Mouse (Mus musculus) A20 (cell line): ENCODE measurements around the gene Zfp872.
"Not testable (repeated sequence)": the region's sequence is repeated elsewhere in the genome, so short reads cannot be mapped to it uniquely, and the experiment has no call there.

Experiments used
- DNase-seq: peaks from one replicate; pipeline ENCODE4 v3.0.0-alpha.2; 2011; ENCODE audit warnings: low read depth, low spot score

Gene Zfp872

GRCm38 (mm10) chr9:22169327-22169726 is 18.6 kb upstream of the Zfp872 start:
- no peak for DNase-seq

DNA sequence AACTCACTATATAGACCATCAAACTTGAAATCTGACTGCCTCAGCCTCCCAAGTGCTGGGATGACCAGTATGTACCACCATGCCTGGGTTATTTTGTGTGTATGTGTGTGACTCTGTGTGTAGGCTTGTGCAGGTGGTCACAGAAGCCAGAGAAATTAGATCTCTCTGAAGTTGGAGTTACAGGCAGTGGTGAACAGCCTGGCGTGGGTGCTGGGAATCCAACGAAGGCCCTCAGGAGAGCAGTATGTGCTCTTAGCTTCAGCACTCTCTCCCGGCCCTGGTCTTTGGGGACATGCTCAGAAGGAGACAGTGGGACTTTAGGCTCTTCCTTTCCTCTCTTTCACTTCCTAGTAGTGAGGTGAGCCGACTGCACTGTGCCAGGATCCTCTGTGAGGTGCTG is 15.6 kb upstream of the Zfp872 start:
- DNase-seq: no peak

DNA sequence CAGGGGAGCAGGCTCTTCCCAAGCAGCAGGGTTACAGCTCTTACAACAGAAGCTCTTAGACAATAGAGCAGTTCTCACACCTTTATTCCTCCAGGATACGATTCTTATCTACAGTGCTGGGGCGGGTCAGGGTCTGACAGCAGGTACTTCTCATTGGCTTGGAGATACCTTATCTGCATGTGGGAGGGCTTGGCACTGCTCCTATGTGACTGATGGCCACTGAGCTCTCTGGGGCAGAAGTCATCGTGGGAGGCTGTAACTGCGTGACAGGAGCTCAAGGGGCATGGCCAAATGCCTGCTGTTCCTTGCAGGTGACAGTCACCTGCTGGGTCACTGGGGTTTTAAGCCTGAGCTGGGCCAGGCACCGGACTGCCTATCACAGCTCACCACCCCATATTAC is 8.5 kb downstream of the Zfp872 start:
- no peak for DNase-seq

DNA sequence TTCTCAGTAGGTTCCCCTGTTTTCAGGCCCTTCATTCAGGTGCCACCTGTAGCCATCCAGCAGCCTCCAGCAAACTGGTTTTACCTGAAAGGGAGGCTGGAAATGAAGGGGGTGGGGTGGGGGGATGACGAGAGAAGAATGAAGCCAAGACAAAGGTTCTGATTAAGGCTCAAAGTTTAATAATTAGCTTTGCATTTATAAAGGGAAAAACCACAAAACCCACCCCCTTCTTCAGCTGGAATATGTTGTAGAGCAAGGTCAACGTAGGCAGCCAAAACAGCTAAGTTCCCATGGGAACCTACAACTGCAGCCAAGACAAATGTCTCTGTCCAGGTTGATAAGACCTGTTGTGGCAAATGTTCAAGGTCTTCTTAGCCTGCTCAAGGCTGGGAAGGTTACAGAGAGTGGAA is 25.9 kb downstream of the Zfp872 start:
- DNase-seq: no peak

DNA sequence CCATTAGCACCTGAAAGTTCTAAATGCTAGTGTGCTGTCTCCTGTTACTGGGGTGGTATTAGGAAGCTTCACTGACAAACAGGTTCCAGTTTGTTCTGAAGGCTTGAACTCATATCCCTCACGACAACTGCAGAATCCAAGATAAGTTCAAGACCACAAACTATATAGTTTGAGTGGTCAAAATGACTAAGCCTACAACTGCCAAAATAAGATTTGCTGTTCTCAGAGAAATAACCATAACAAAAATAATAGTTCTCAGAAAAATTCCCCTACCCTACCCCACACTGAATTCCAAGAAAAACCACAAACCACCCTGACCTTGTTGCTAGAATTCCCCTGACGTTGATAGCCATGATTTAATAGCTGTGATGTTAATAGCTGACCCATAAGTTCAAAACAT is 26.7 kb downstream of the Zfp872 start:
- DNase-seq: no peak

GRCm38 (mm10) chr9:22216705-22217104 is 28.8 kb downstream of the Zfp872 start:
- DNase-seq: no peak

DNA sequence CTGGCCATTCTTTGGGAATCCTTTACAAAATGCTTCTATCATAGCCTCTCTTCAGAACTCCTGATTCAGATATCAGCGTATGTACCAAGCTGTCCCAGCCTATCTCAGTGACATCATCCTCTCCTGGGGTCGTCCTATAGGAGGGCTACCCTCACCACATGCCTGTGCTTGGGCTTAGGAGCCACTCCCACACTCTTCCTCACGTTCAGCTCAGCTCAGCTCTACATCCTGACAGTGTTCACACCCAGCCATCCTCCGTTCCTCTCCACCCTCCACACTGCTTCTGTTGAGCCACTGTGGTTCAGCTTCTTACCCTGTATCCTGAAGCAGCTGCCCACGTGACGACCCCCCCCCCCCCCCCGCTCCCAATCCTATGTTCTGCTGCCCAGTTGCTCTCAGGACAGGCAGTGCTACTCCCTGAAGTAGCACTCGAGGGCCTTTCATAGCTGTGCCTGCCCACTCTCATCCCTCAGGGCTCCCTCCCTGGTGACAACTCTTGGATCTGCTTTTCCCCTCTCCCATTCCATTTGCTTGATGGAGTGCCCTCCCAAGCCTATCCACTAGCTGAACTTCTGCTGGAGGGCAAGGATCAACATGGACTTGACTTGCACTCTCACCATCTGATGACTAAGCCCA is 30.1 kb downstream of the Zfp872 start:
- no peak for DNase-seq

DNA sequence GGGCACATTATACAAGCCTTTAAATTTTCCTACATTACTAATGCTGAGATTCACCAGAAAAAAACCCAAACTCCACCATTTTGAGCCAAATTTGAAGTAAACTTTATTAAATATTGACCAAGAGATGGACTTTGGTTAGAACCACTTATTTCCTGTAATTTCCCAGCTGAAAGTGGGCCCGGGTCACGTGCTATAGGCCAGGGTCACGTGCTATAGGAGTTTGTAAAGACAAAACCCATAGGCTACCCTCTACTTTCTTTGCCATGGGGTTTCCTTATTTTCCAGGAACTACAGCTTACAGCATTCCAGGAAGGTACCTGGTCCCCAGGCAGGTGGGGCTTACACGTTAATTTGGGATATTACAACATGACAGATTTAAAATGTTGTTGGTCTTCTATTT is 36.2 kb downstream of the Zfp872 start:
- DNase-seq: no peak

DNA sequence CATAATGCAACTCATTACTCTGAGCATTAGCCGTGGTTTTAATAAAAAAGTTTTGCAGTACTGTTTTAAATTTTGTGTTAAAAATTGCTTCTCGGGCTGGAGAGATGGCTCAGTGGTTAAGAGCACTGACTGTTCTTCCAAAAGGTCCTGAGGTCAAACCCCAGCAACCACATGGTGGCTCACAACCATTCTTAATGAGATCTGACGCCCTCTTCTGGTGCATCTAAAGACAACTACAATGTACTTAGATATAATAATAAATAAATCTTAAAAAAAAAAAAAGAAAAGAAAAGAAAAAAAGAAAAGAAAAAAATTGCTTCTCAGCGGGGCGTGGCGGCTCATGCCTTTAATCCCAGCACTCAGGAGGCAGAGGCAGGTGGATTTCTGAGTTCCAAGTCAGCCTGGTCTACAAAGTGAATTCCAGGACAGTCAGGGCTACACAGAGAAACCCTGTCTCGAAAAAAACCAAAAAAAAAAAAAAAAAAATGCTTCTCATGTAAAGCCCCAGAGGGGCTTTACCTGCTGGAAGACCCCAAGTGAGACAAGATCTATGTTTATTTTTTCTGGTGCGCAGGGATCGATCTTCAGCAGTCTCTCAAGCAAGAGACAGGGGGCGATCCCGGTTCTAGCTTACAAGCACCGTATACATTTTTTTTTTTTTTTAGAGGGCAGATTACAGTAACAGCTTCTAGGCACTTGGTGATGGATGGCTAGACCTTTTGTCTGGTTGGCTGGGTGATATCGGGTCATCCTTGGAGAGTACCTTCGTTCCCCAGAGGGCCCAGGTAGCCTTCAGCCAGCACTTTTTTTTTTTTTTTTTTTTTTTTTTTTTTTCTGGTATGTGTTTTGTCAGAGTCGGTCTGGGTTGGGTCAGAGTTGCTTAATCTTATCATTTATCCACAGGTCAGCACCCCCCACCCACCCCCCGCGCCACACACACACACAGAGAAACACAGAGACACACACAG is 36.9 kb downstream of the Zfp872 start:
- DNase-seq: peak; percentile 47

DNA sequence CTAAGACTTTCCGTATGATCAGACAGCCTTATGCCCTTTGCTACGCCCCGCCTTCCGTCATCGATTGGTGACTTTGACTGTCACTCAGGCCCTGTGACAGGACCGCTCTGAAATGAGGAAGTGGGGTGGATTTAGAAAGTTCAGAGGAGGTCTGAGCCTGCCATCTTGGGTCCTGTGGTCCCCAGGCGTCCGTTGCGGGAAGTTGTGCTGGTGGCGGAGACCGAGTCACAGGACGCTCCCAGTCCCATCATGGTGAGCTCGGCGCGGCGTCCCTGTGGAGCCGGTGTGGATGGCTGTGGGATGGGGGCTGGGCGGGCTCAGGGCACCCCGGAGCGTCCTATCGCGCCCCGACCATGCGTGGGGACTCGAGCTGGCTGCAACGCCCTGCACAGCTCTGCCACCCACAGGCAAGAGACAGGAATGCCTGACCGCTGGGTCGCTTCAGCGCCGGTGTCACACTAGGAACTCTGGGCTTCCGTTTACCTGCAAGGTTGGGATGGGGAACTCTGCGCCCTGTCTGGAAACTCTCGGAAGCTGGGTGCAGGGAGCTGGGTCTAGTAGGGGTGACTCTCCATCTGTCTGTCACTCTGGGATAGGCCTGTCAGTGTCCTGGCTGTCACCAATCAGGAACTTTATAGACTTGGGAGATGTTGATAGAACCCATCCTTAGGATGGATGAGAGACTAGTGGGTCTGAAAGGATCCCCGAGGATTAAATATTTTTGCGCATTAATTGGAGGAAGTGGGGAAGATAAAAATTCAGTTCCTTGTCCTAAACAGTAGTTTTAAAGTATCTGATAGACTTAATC is 37.9 kb downstream of the Zfp872 start, which contains the start of gene Zfp809:
Gene Zfp809 (plus strand): TSS at position 134 of the 808 bp plus-strand sequence.
- peak; percentile 95 for DNase-seq

- not testable (repeated sequence) for DNase-seq
These were observed 38.4 kb downstream of the Zfp872 start for GRCm38 (mm10) chr9:22226389-22226673.

DNA sequence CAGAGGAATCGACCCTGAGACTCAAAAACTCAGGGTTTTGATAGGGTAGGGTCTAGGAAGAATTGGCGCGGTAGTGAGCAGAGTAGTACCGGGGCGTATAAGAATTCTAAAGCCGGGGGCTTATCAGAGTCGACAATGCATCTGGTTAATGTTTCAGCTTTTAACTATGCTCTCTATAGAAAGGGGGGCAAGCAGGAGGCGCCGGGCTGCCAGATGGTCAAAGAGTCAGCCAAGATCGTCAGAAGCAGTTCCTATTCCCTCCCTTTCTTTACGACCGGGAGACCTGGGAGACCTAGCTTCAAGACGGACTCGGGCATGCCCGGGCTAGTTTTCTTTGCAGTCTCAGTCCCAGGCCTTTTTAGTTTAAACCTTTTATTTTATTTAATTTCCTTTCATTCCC is 39.0 kb downstream of the Zfp872 start:
- DNase-seq: no peak

DNA sequence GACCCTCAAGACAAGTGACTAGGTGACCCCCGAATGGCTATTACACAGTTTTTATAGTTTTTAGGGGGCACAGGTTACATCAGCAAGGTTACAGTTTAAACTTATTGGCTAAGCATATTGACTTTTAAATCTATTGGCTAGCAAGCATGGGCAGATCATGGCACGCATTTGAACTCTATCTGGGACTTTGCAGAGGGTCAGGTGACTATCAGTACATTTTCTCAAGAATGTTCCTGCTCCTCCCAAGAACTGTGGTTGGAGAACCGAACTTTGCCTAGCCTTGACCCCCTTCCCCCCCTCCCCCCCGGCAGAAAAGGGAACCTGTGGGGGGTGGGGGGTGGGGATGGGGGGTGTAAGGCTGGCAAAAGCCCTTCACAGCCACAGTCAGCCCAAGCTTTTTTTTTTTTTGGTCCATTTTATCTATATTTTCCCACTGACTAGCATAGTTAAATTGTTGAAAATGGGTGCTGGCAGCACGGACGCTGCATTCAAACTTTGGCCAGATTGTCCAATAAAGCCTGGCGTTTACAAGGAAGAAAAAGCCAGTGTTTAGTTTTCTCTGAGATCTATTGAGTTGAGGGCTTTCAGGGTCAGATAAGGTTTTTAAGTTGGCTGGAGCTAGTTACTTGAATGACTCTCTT is 41.6 kb downstream of the Zfp872 start:
- no peak for DNase-seq

DNA sequence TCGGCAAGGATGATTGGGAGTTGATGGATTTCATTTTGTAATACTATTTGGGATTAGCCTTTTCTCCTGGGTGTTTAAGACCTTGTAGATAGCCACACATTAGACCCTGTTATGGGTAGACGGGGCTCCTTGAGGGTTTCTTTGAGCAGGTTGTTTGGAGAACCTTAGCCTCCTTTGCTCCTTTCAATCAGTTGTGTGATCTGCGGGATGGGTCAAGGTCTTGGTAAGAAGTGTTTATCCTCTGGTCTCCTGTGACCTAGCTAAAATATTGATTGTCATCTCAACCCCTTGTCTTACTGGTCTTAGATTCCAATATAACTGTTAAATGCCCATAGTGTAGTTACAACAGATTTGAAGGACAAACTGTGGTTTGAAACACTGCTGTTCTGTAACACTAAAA is 42.2 kb downstream of the Zfp872 start:
- DNase-seq: no peak

DNA sequence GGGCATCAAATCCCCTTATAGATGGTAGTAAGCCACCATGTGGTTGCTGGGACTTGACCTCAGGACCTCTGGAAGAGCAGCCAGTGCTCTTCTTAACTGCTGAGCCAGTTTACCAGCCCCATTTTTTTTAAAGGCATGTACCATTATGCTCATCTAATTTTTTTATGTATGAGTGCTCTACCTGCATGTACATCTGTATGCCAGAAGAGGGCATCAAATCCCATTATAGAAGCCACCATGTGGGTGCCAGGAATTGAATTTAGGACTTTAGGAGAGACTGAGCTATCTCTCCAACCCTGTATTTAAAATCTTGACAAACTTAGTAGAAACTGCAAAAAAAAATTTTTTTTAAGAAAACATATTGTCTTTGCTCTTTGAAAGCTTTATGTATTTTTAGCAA is 42.7 kb downstream of the Zfp872 start:
- peak; percentile 35 for DNase-seq

DNA sequence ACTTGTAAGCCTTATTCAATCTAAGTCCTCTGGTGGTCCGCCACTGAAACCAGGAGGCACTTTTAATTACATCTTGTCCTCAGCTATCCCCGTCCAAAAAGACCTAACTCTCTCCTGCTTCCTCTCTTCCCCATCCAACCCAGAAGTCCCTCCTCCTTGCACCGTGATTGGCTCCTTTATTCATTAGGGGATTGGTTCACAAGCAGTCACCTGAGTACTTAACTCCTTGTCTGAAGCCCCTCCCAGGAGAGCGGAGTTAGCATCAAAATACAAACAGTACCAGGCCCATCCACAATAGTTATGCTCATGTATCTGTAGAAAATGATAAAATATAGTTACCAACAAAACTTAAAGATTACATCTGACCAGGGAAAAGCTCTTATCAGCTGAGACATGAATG is 52.1 kb downstream of the Zfp872 start:
- no peak for DNase-seq

DNA sequence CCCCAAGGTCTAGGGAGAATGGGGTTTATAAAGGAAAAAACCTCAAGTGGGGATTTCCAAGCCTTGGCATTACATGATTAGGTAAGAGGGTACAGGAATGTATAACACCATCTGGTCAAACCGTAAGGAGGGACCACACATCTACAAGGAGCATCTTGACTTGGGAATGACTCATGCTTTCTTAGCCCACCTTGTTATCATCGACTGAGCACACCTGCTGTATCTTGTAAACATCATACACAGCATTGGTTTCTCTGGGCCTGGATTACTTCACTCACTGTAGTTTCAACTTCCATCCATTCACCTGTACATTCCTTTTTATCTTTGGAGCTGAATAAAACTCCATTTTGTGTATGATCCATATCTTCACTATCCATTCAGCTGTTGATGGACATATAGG is 56.4 kb downstream of the Zfp872 start:
- DNase-seq: no peak
